Mouse (Mus musculus): ENCODE results near the gene Capn2. TPM values are rescaled to one million over a fixed set of nuclear protein-coding genes. Genes with fewer than 3 reads are reported as not detected.

The Capn2 gene
- polyA plus RNA-seq, 1 experiment = 148 TPM

GRCm38 (mm10) chr1:182465978-182466377, 51.4 kb downstream of the Capn2 start:
- Histone ChIP-seq H3K36me3 (ENCODE audit: control insufficient read depth, insufficient read depth) (peaks cover 36% of the 10 kb centered on the region), H3K27me3 (ENCODE audit: control insufficient read depth, insufficient read depth, insufficient read length) (no peaks in the 10 kb centered on the region)
- TF ChIP-seq REST (IDR thresholded peaks at IDR 0.05; ENCODE audit: insufficient read depth, insufficient read length) (no peak), POLR2AphosphoS2 (IDR thresholded peaks at IDR 0.05; ENCODE audit: insufficient read length, low read depth) (peak; percentile 89), POLR2A (IDR thresholded peaks at IDR 0.05; ENCODE audit: insufficient read length, low read depth) (peak; percentile 46)

DNA sequence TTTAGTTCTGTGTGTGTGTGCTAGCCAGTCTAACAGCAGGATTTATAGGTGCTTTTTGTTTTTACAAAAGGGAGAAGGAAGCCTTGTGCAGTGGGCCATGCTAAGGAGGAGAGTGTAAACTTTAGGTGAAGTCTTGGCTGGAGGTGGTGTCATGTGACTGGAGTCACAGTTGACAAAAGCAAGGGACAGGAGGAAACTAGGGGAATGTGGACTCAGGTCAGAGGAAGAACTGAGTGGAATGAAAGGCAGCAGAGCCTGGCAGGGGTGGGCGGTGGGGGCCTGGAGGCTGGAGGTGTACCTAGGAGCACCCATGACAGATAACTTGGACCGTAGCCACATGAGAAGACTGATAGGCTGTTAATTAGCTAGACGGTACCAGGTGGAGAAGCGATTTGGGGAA, 52.1 kb downstream of the Capn2 start:
- Histone ChIP-seq H3K4me2 (ENCODE audit: low read depth) (no peak overlapping the region), H3K79me2 (ENCODE audit: control insufficient read depth, insufficient read depth) (no peaks in the 10 kb centered on the region), H3K36me3 (ENCODE audit: control insufficient read depth, insufficient read depth) (peaks cover 31% of the 10 kb centered on the region), H3ac (ENCODE audit: control insufficient read depth, insufficient read length) (no peak overlapping the region), H3K4me3 (no peak overlapping the region), H3K27me3 (ENCODE audit: control insufficient read depth, insufficient read depth, insufficient read length) (no peaks in the 10 kb centered on the region)
- TF ChIP-seq TCF12 (IDR thresholded peaks at IDR 0.05; ENCODE audit: insufficient read depth, poor library complexity, severe bottlenecking) (no peak), POLR2A (IDR thresholded peaks at IDR 0.05; ENCODE audit: insufficient read length, low read depth) (no peak), REST (IDR thresholded peaks at IDR 0.05; ENCODE audit: insufficient read depth, insufficient read length) (no peak), CEBPB (IDR thresholded peaks at IDR 0.05; ENCODE audit: insufficient read depth, poor library complexity, severe bottlenecking) (no peak), USF1 (IDR thresholded peaks at IDR 0.05; ENCODE audit: low read depth) (no peak), POLR2AphosphoS2 (IDR thresholded peaks at IDR 0.05; ENCODE audit: insufficient read length, low read depth) (no peak), MYOD1 (IDR thresholded peaks at IDR 0.05; ENCODE audit: control insufficient read depth in 1 of 3, insufficient read length in 2 of 3, low read depth in 2 of 3) (no peak), SRF (IDR thresholded peaks at IDR 0.05; ENCODE audit: control insufficient read depth, insufficient read length, low read depth) (no peak), E2F4 (IDR thresholded peaks at IDR 0.05; ENCODE audit: insufficient read depth) (no peak), MYOG (IDR thresholded peaks at IDR 0.05; ENCODE audit: control insufficient read depth in 1 of 3, insufficient read depth in 1 of 3, insufficient read length in 2 of 3, low read depth in 2 of 3) (no peak)

More at GRCm38 (mm10) chr1:182465978-182466377, 51.4 kb downstream of the Capn2 start:
- no peaks in the 10 kb centered on the region for H3K79me2 ChIP-seq (ENCODE audit: control insufficient read depth, insufficient read depth)
- H3K4me2 ChIP-seq (ENCODE audit: low read depth) = no peak overlapping the region
- no peak overlapping the region for H3ac ChIP-seq (ENCODE audit: control insufficient read depth, insufficient read length)
- H3K4me3 ChIP-seq = no peak overlapping the region

GRCm38 (mm10) chr1:182461813-182462212, 55.6 kb downstream of the Capn2 start:
- Histone ChIP-seq H3K4me2 (ENCODE audit: low read depth) (no peak overlapping the region), H3ac (ENCODE audit: control insufficient read depth, insufficient read length) (no peak overlapping the region), H3K27me3 (ENCODE audit: control insufficient read depth, insufficient read depth, insufficient read length) (no peaks in the 10 kb centered on the region), H3K79me2 (ENCODE audit: control insufficient read depth, insufficient read depth) (no peaks in the 10 kb centered on the region), H3K36me3 (ENCODE audit: control insufficient read depth, insufficient read depth) (peaks cover 10% of the 10 kb centered on the region), H3K4me3 (no peak overlapping the region)
- TF ChIP-seq E2F4 (IDR thresholded peaks at IDR 0.05; ENCODE audit: insufficient read depth) (no peak), CEBPB (IDR thresholded peaks at IDR 0.05; ENCODE audit: insufficient read depth, poor library complexity, severe bottlenecking) (no peak), MYOD1 (IDR thresholded peaks at IDR 0.05; ENCODE audit: control insufficient read depth in 1 of 3, insufficient read length in 2 of 3, low read depth in 2 of 3) (no peak), TCF12 (IDR thresholded peaks at IDR 0.05; ENCODE audit: insufficient read depth, poor library complexity, severe bottlenecking) (no peak), SRF (IDR thresholded peaks at IDR 0.05; ENCODE audit: control insufficient read depth, insufficient read length, low read depth) (no peak)

GRCm38 (mm10) chr1:182461261-182461660, 56.1 kb downstream of the Capn2 start:
- H3K27me3 ChIP-seq (ENCODE audit: control insufficient read depth, insufficient read depth, insufficient read length) = no peaks in the 10 kb centered on the region
- TF ChIP-seq REST (IDR thresholded peaks at IDR 0.05; ENCODE audit: insufficient read depth, insufficient read length) (no peak), POLR2A (IDR thresholded peaks at IDR 0.05; ENCODE audit: insufficient read length, low read depth) (no peak), MYOD1 (IDR thresholded peaks at IDR 0.05; ENCODE audit: control insufficient read depth in 1 of 3, insufficient read length in 2 of 3, low read depth in 2 of 3) (no peak), CEBPB (IDR thresholded peaks at IDR 0.05; ENCODE audit: insufficient read depth, poor library complexity, severe bottlenecking) (no peak), SRF (IDR thresholded peaks at IDR 0.05; ENCODE audit: control insufficient read depth, insufficient read length, low read depth) (no peak), MAX (IDR thresholded peaks at IDR 0.05; ENCODE audit: low read depth) (no peak), POLR2AphosphoS2 (IDR thresholded peaks at IDR 0.05; ENCODE audit: insufficient read length, low read depth) (no peak), E2F4 (IDR thresholded peaks at IDR 0.05; ENCODE audit: insufficient read depth) (no peak), TCF12 (IDR thresholded peaks at IDR 0.05; ENCODE audit: insufficient read depth, poor library complexity, severe bottlenecking) (no peak), TCF3 (IDR thresholded peaks at IDR 0.05; ENCODE audit: insufficient read length, low read depth) (no peak), MYOG (IDR thresholded peaks at IDR 0.05; ENCODE audit: control insufficient read depth in 1 of 3, insufficient read depth in 1 of 3, insufficient read length in 2 of 3, low read depth in 2 of 3) (no peak), USF1 (IDR thresholded peaks at IDR 0.05; ENCODE audit: low read depth) (no peak)
- peaks cover 9% of the 10 kb centered on the region for H3K36me3 ChIP-seq (ENCODE audit: control insufficient read depth, insufficient read depth)
- H3ac ChIP-seq (ENCODE audit: control insufficient read depth, insufficient read length) = no peak overlapping the region
- no peak overlapping the region for H3K4me3 ChIP-seq
- no peak overlapping the region for H3K4me2 ChIP-seq (ENCODE audit: low read depth)
- no peaks in the 10 kb centered on the region for H3K79me2 ChIP-seq (ENCODE audit: control insufficient read depth, insufficient read depth)

GRCm38 (mm10) chr1:182460291-182461244, 56.8 kb downstream of the Capn2 start:
- Histone ChIP-seq H3K79me2 (ENCODE audit: control insufficient read depth, insufficient read depth) (no peaks in the 10 kb centered on the region), H3K4me2 (ENCODE audit: low read depth) (no peak overlapping the region), H3ac (ENCODE audit: control insufficient read depth, insufficient read length) (no peak overlapping the region), H3K4me3 (no peak overlapping the region), H3K27me3 (ENCODE audit: control insufficient read depth, insufficient read depth, insufficient read length) (no peaks in the 10 kb centered on the region), H3K36me3 (ENCODE audit: control insufficient read depth, insufficient read depth) (peaks cover 9% of the 10 kb centered on the region)
- TF ChIP-seq MYOD1 (IDR thresholded peaks at IDR 0.05; ENCODE audit: control insufficient read depth in 1 of 3, insufficient read length in 2 of 3, low read depth in 2 of 3) = no peak
- no peak for TF ChIP-seq TCF12 (IDR thresholded peaks at IDR 0.05; ENCODE audit: insufficient read depth, poor library complexity, severe bottlenecking)
- no peak for TF ChIP-seq POLR2AphosphoS2 (IDR thresholded peaks at IDR 0.05; ENCODE audit: insufficient read length, low read depth)
- no peak for TF ChIP-seq MAX (IDR thresholded peaks at IDR 0.05; ENCODE audit: low read depth)
- TF ChIP-seq CEBPB (IDR thresholded peaks at IDR 0.05; ENCODE audit: insufficient read depth, poor library complexity, severe bottlenecking) = no peak
- no peak for TF ChIP-seq REST (IDR thresholded peaks at IDR 0.05; ENCODE audit: insufficient read depth, insufficient read length)
- no peak for TF ChIP-seq USF1 (IDR thresholded peaks at IDR 0.05; ENCODE audit: low read depth)
- TF ChIP-seq SRF (IDR thresholded peaks at IDR 0.05; ENCODE audit: control insufficient read depth, insufficient read length, low read depth) = no peak
- TF ChIP-seq MYOG (IDR thresholded peaks at IDR 0.05; ENCODE audit: control insufficient read depth in 1 of 3, insufficient read depth in 1 of 3, insufficient read length in 2 of 3, low read depth in 2 of 3) = no peak
- TF ChIP-seq POLR2A (IDR thresholded peaks at IDR 0.05; ENCODE audit: insufficient read length, low read depth) = no peak
- TF ChIP-seq E2F4 (IDR thresholded peaks at IDR 0.05; ENCODE audit: insufficient read depth) = no peak
- no peak for TF ChIP-seq TCF3 (IDR thresholded peaks at IDR 0.05; ENCODE audit: insufficient read length, low read depth)
